Mouse (Mus musculus) spleen, adult 2 months (tissue): ENCODE measurements around the gene Tbc1d19.

Experiments
- CTCF ChIP-seq: fragments of 200-500 bp; IDR thresholded peaks from 2 replicates; pipeline ENCODE4 v1.5.1; 2011; ENCODE audit warnings: mild to moderate bottlenecking, inconsistent platforms; ENCODE audit not compliant: insufficient read depth, insufficient read length, insufficient replicate concordance; ENCODE audit errors: extremely low read depth
- POLR2A ChIP-seq: fragments of 200-500 bp; IDR thresholded peaks from 2 replicates; pipeline ENCODE4 v1.6.1; 2011; ENCODE audit warnings: low read depth, low read length, inconsistent platforms

DNA sequence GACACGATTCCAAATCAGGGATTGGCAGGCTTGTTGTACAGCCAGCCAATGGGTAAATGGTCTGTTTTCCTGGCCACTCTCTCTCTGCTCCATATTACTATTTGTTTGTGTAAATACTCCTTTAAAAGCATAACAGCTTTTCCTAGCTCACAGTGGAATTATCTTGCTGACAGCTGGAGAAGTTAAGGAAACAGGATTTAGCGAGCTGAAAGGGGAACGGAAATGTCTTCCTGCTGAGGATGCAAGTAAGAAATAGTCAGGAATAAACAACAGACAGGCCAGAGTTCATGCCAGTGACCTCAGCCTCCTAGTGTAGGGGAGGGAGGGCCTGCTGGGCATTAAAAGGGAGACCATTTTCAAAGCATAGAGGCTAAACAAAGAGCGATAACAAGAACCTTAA, 71.3 kb downstream of the Tbc1d19 start:
- TF ChIP-seq CTCF (no peak), POLR2A (no peak)
